Mouse (Mus musculus) heart, adult 2 months (tissue): Measurements from ENCODE around the gene Irf3. TPM values are rescaled to one million over a fixed set of nuclear protein-coding genes. Genes with fewer than 3 reads are reported as not detected.

ENCODE experiments used
- DNase-seq, 2 experiments: peaks; one replicate each; pipeline ENCODE4 v3.0.0; 2021
- H3K27ac ChIP-seq: fragments of 200-600 bp; 2 replicates; pipeline ENCODE4 v1.8.1; 2022
- H3K27me3 ChIP-seq: fragments of 200-500 bp; 2 replicates; pipeline ENCODE4 v1.6.1; 2012; ENCODE audit warnings: mild to moderate bottlenecking, low read length, inconsistent platforms, mixed read lengths; ENCODE audit not compliant: control insufficient read depth, insufficient read depth
- H3K36me3 ChIP-seq: fragments of 200-500 bp; 2 replicates; pipeline ENCODE4 v1.6.1; 2012; ENCODE audit warnings: low read length, inconsistent platforms; ENCODE audit not compliant: control insufficient read depth, insufficient read depth
- H3K4me1 ChIP-seq: fragments of 200-500 bp; 2 replicates; pipeline ENCODE4 v1.6.1; 2011; ENCODE audit warnings: low read length; ENCODE audit not compliant: control insufficient read depth, insufficient read depth
- H3K4me3 ChIP-seq: fragments of 200-600 bp; 2 replicates; pipeline ENCODE4 v1.8.1; 2022
- H3K79me2 ChIP-seq: fragments of 200-500 bp; replicated peaks from 2 replicates; pipeline ENCODE4 v1.6.1; 2012; ENCODE audit warnings: mild to moderate bottlenecking, inconsistent platforms, low read length, moderate library complexity, mixed read lengths; ENCODE audit not compliant: control insufficient read depth, insufficient read depth
- H3K9ac ChIP-seq: fragments of 200-500 bp; 2 replicates; pipeline ENCODE4 v1.6.1; 2012; ENCODE audit warnings: low read depth, mild to moderate bottlenecking, control low read depth, inconsistent platforms, low read length, mixed read lengths
- CTCF ChIP-seq: fragments of 200-600 bp; IDR thresholded peaks from 2 replicates; pipeline ENCODE4 v1.8.1; 2022; ENCODE audit warnings: antibody characterized with exemption, mild to moderate bottlenecking, moderate library complexity
- EP300 ChIP-seq: fragments of 200-500 bp; IDR thresholded peaks from 2 replicates; pipeline ENCODE4 v1.6.1; 2011; ENCODE audit warnings: low read depth, low read length, control low read depth; ENCODE audit not compliant: insufficient read depth
- POLR2A ChIP-seq: fragments of 200-500 bp; IDR thresholded peaks from 2 replicates; pipeline ENCODE4 v1.6.1; 2011; ENCODE audit warnings: mild to moderate bottlenecking, low read depth, low read length, control low read depth; ENCODE audit not compliant: insufficient read depth
- WGBS: fragments of 180-500 bp; shearing (Covaris S2); methylation state at CpG from one replicate; pipeline ENCODE4 v1.1.7; 2018; 5-methylcytosine and 5-hydroxymethylcytosine counted together
- intact Hi-C: fragments of 180-260 bp; cut with DNase I; formaldehyde crosslinking; loops from one replicate; pipeline ENCODE4 v1.15.1; 2025
- polyA plus RNA-seq: library from polyadenylated mRNA; depleted of rRNA; stranded (reverse); fragments of >200 nt; gene quantifications from 2 replicates; pipeline ENCODE4 v1.2.3, GENCODE M21; 2012
- total RNA-seq, 2 experiments: library from RNA; stranded (reverse); gene quantifications; 2 replicates each; pipeline ENCODE4 v1.2.3; 2021

Gene Irf3
- total and polyA plus RNA-seq, 3 experiments: 24.4 to 55.6 (median 26.0) TPM

DNA sequence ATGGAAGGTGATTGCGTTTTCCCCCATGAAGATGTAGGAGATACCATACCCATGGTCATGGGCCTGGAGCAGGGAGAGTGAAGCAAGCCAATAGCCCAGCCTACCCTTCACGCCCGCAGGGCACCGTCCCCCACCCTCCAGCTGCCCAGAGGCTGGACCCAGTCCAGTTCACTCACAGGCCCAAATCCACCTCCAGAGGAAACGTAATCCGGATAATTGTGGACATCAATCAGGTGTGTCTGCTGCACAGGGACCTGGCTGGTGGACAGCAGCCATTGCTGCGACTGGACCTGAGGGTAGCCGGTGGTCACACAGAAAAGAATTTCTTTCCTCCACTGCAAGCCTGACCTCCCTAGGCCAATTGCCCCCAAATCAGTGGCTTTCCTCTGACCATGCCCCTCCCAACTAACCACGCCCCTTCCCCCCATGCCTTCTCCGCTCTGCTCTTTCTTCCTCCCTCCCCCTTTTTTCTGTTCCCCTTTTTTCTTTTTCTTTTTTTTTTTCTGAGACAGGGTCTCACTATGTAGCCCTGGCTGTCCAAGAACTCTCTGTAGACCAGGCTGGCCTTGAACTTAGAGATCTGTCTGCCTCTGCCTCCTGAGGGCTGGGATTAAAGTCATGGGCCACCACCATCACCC is 37.5 kb upstream of the Irf3 start:
- H3K36me3 ChIP-seq: no peaks in the 10 kb centered on the region
- no peaks in the 10 kb centered on the region for H3K79me2 ChIP-seq
- TF ChIP-seq CTCF (no peak), POLR2A (no peak), EP300 (no peak)
- no peak overlapping the region for H3K4me3 ChIP-seq
- 82% methylated on average over 10 of the region's 10 CpGs for WGBS
- H3K27ac ChIP-seq: no peak overlapping the region
- no peaks in the 10 kb centered on the region; the same call in 1 of the 2 replicates for H3K4me1 ChIP-seq
- H3K9ac ChIP-seq: no peak overlapping the region
- intact Hi-C loops: loop anchor here (5.0 kb wide), 2 partner anchors 38 to 233 kb away; no protein-coding TSS in a partner anchor
- DNase-seq: no peak
- no peaks in the 10 kb centered on the region for H3K27me3 ChIP-seq

DNA sequence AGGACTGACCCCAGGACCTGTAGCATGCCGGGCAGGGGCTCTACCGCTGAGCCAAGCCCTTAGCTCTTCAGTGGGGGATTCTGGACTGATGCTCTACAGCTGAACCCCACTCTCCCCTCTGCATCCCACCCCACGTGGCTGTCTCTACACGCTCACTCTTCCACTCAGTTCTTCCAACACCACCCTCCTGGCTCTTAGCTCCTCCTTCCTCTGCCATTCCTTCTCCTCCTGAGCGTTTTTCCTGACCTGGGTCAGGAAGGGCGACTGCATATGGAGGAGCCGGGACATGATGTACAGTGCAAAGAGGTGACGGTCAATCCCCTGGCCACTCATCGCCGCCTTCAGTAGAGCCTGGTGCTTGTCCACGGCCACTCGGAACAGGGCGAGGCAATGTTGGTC is 36.9 kb upstream of the Irf3 start:
- H3K4me1 ChIP-seq: no peaks in the 10 kb centered on the region; the same call in 1 of the 2 replicates
- 84% methylated on average over 13 of the region's 13 CpGs for WGBS
- intact Hi-C loops: no loop called here
- no peak overlapping the region for H3K4me3 ChIP-seq
- no peak for DNase-seq
- H3K9ac ChIP-seq: no peak overlapping the region
- H3K36me3 ChIP-seq: no peaks in the 10 kb centered on the region
- TF ChIP-seq POLR2A: no peak
- no peak for TF ChIP-seq EP300
- no peak for TF ChIP-seq CTCF
- H3K79me2 ChIP-seq: no peaks in the 10 kb centered on the region
- H3K27ac ChIP-seq: no peak overlapping the region
- no peaks in the 10 kb centered on the region for H3K27me3 ChIP-seq

DNA sequence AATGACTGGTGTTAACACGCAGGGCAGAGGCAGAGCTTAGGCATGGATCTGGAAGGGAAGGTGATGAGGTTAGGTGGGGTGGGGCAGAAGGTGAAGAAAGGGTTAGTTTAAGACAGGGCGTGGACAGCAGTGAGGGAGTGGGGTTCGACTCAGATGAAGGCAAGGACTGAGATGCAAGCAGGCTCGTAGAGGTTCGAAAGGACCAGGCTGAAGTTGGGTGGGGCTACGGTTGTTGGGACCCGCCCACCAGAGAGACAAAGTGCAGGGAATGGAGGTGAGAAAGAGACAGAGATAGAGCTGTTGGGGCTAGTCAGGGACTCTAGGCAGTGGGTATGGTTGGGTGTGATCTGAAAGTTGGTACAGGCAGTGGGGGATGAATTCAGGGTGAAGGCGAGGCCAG is 35.1 kb upstream of the Irf3 start:
- no peak for TF ChIP-seq CTCF
- TF ChIP-seq EP300: no peak
- no peak for TF ChIP-seq POLR2A
- 70% methylated on average over 8 of the region's 8 CpGs for WGBS
- H3K27ac ChIP-seq: no peak overlapping the region
- no peaks in the 10 kb centered on the region for H3K79me2 ChIP-seq
- H3K4me3 ChIP-seq: no peak overlapping the region
- intact Hi-C loops: no loop called here
- H3K9ac ChIP-seq: no peak overlapping the region
- H3K27me3 ChIP-seq: no peaks in the 10 kb centered on the region
- DNase-seq: no peak
- H3K36me3 ChIP-seq: no peaks in the 10 kb centered on the region
- H3K4me1 ChIP-seq: no peaks in the 10 kb centered on the region

DNA sequence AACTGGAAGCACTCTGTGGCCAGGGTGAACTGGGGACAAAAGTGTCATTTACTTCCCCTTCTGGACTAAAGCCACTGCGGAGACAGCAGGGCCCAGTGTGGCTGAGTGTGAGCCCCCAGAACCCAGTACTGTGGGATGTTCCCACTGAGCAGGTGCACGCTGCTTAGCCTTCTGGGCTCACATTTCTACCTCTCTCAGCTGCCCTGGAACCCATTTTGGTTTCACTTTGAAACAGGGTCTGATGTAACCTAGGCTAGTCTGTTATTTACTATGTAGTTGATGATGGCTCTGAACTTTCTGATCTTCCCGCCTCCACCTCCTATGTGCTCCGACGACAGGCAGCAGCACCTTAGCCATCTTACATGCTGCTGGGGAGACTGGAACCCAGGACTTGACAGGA is 34.6 kb upstream of the Irf3 start:
- intact Hi-C loops: no loop called here
- no peak for DNase-seq
- Histone ChIP-seq H3K27me3 (no peaks in the 10 kb centered on the region), H3K27ac (no peak overlapping the region), H3K36me3 (no peaks in the 10 kb centered on the region), H3K79me2 (no peaks in the 10 kb centered on the region), H3K4me1 (no peaks in the 10 kb centered on the region), H3K4me3 (no peak overlapping the region), H3K9ac (no peak overlapping the region)
- TF ChIP-seq EP300: no peak
- no peak for TF ChIP-seq POLR2A
- no peak for TF ChIP-seq CTCF
- WGBS: 86% methylated on average over 5 of the region's 5 CpGs

DNA sequence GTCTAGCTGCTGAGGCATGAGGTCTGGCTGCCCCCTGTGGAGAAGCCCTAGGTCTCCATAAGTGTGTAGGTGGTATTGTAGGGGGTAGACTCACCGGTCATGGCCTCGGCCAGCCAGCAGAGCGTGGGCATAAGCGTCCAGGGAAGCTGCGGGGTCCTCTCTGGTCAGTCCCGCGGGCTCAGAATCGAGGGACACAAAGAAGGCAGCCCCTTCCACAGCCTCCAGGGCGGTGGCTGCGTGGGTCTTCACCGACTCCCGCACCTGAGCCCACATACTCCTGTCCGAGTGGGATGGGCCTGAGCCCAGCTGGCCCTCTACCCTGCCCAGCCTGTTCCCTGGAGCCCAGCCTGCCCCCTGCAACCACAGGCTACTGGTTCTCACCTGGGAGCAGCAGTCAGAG is 32.5 kb upstream of the Irf3 start:
- TF ChIP-seq POLR2A (no peak), EP300 (no peak), CTCF (no peak)

DNA sequence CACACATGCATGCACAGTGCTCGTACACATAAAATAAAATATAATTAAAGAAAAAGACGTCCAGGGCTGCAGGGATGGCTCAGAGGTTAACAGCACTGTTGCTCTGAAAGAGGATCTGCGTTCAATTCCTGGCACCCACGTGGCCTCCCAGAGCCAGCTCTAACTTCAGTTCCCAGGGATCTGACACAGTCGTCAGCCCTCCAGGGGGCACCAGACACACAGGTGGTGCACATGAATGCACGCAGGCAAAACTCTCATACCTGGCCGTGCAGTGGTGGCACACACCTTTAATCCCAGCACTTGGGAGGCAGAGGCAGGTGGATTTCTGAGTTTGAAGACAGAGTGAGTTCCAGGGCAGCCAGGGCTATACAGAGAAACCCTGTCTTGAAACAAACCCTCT is 31.5 kb upstream of the Irf3 start:
- Histone ChIP-seq H3K27ac (no peak overlapping the region), H3K27me3 (no peaks in the 10 kb centered on the region), H3K36me3 (no peaks in the 10 kb centered on the region), H3K4me3 (no peak overlapping the region), H3K4me1 (peaks cover under 1% of the 10 kb centered on the region; the same call in 1 of the 2 replicates), H3K79me2 (no peaks in the 10 kb centered on the region), H3K9ac (no peak overlapping the region)
- no peak for DNase-seq
- WGBS: 71% methylated on average over 7 of the region's 7 CpGs
- TF ChIP-seq POLR2A: no peak
- TF ChIP-seq CTCF: peak; percentile 24
- intact Hi-C loops: no loop called here

More for the DNA sequence above, 32.5 kb upstream of the Irf3 start:
- H3K9ac ChIP-seq: no peak overlapping the region
- H3K27me3 ChIP-seq: no peaks in the 10 kb centered on the region
- H3K79me2 ChIP-seq: no peaks in the 10 kb centered on the region
- H3K27ac ChIP-seq: no peak overlapping the region
- no peaks in the 10 kb centered on the region for H3K36me3 ChIP-seq
- 97% methylated on average over 13 of the region's 13 CpGs for WGBS
- H3K4me1 ChIP-seq: no peaks in the 10 kb centered on the region
- no peak for DNase-seq
- H3K4me3 ChIP-seq: no peak overlapping the region
- intact Hi-C loops: no loop called here
